Mouse (Mus musculus) monocyte, adult 2 months (primary cell): ENCODE measurements around the gene Krt222.
"Not testable (repeated sequence)": the region's sequence is repeated elsewhere in the genome, so short reads cannot be mapped to it uniquely, and the experiment has no call there.

Experiments used
- DNase-seq, 2 experiments: peaks; one replicate each; pipeline ENCODE4 v3.0.0; 2022; ENCODE audit warnings: low spot score in 2 of 2, low read depth in 1 of 2

The Krt222 gene

DNA sequence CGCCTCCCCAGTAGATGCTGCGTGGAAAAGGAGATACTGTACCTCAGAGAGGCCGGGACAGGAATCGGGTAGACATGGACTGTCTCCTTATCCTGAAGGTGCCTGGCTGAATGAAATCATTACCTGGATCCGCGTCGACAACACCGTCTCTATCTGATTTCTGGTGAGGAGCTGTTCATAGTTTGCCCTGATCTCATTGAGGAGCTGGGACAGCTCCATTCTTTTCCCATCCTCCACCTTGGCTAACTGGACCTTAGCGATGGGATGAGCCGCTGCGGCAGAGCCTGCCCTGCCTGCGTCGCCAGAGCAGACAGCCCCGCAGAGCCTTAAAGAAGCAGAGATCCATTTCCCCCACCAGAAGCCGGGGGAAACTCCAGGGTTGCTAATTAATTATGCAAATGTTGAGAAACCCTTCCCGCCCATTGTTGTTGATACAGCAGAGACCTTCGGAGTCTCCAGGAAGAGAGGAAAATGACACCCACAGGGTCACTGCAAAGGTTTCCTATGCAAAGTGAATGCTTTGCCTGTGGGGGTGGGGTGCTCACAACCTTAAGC lies at the start of gene Krt222:
Gene Krt222 (minus strand): TSS at position 266 of the 555 bp plus-strand sequence.
- DNase-seq, result no peak

DNA sequence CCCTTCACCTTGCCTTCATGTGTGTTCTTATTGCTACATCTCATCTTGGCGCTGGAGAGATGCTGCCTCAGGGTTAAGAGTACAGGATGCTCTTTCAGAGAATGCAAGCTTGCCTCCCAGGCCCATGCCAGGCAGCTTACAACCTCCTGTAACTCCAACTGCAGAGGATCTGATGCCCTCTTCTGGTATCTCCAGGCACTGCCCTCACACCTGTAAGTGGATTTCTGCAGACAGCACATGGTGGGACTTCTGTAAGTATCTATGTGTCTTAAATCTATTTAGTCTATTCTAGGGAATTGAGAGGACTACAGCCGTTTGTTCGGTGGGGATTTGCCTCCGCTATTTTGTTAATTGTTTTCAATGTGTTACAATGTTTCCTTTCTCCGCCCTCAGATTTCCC lies 49.0 kb upstream of the Krt222 start:
- no peak for DNase-seq

DNA sequence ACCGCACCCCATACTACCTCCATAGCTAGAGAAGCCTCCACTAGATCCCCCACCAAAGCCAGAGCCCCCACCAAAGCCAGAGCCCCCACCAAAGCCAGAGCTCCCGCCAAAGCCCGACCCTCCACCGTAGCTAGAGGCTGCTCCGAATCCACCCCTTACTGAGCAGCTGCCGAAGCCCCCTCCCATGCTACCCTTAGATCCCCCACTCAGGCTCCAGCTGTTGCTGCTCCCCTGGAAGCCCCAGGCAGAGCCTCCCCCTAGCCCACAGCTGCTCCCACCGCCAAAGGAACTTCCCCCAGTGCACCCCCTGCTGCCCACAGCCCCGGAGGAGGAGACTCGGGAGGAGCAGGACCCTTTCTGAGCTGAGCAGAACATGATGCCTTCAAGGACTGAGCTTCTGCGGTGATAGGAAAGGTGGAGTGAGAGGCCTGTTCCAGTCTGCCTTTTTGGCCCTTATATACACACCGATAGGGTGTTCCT lies 41.0 kb upstream of the Krt222 start, which contains the start of gene Krt24:
Gene Krt24 (minus strand): TSS at position 430 of the 480 bp plus-strand sequence.
- no peak for DNase-seq

DNA sequence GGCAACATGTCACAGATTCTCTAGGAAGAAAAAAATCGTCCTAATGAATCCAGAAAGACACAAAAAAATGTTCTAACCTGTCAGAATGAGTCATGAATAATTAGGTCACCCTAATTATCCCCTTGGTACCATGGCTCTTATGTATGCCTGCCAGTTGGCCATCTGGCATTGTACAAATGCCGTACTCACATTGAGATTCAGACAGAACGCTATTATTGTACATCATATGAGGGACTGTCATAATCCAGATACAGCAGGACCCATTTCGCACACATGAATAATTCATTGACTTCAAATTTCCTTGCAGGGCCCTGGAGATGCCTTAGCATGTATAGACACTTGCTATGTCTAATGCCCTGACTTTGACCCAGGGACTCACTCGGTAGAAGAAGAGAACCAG lies 40.1 kb upstream of the Krt222 start:
- DNase-seq, result no peak

DNA sequence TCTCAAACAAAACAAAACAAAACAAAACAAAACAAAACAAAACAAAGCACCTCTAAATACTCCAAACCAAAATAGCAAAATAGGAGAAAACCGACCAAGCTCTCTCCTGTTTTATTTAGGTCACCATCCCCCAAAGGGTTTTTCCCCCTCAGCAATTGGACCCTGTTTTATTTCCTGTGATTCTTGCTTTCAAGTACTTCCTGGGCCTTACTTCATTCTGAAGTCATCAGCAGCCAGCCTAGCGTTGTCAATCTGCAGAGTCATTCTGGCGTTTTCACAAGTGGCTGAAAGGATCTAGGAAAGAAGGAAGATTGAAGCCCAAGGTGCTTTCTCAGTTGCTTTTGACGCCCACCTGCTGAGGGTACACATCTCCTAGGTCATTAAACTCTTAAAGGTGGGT lies 39.4 kb upstream of the Krt222 start:
- no peak for DNase-seq

DNA sequence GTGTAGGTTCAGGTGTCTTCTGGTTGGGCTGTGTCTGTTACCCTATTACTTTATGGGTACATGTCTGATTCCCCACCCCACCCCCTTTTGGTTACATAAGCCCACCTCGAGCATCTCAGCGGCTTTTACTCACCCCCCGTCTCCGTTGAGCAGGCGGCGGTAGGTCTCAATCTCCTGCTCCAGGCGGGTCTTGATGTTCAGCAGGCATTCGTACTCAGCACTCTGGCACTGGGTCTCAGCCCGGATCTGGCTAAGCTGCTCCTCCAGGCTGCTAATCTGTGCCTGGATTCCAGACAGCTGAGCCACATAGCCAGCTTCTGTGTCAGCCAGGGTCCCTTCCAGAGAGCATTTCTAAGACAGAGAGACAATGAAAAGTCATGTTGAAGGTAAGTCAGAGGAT lies 37.2 kb upstream of the Krt222 start:
- no peak for DNase-seq

DNA sequence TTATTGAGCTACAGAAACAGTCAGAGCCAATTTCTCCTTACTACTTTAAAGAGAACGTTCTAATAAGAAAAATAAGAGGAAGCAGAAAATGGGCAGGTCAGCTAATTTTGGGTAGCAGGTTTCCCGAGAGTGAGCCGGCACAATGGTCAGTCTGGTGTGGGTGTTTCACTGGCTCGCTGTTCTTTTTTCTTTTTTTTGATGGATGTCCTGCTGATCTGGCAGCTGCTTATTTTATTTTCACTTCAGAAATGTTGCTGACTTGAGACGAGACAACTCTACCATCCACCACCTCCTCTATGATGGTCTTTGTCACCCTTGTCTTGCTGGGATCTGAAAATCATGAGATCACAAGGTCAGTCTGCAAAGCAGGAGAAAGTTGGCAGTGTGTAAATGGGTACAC lies 36.1 kb upstream of the Krt222 start:
- no peak for DNase-seq

DNA sequence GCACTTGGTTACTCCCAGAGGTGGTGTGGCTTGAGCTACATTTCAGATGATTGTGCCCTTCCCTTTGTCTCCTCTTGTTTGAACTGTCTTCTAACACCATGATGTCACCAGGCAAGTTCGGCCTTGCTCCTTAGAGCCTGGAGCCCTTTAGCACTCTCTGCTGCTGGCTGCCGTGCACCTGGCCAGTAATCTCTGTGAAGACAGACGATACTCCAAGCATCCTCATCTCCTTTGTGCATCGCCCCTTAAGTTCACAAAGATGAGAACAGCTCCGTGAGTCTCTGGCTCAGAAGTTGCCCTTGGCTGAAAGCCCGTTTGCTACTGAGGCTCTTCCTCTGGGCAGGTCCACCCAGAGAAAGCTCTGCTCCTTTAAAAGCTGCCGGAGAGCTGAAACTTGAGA lies 32.9 kb upstream of the Krt222 start:
- DNase-seq, result no peak

DNA sequence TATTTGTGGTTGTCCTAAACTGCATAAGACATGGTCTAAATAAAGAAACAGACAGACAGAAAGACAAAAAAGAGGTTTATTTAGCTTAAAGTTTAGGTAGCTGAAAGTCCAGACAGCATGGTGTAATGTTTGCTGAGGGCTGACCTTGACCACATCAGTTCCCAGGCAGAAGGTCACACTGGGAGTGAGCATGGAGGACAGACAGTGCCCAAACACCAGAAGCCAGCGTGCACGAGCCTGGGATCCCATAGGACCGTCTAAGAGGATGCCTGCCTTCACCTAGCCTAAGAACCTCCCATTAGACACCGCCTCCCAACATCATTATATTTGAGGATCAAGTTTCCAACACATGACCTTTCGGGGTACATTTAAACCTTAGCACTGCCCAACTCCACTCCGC lies 31.7 kb upstream of the Krt222 start:
- DNase-seq, result no peak

DNA sequence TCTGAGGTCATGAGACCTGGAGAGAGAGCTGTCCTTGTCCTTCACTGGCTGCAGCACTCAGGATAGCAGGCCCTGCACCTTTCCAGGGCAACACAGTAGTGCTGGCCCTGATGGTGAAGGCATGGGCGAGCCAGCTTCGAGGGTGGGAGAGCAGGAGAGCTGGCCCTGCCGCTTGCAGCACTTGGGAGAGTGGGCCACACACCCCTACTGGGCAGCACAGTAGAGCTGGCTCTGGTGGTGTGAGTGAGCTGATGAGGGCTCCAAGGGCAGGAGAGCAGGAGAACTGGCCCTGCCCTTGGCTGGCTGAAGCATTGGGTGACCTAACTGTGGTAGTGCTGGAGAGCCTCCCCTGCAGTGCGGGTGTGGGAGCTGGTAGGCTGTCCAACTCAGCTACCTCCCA lies 28.8 kb upstream of the Krt222 start:
- DNase-seq, result no peak

DNA sequence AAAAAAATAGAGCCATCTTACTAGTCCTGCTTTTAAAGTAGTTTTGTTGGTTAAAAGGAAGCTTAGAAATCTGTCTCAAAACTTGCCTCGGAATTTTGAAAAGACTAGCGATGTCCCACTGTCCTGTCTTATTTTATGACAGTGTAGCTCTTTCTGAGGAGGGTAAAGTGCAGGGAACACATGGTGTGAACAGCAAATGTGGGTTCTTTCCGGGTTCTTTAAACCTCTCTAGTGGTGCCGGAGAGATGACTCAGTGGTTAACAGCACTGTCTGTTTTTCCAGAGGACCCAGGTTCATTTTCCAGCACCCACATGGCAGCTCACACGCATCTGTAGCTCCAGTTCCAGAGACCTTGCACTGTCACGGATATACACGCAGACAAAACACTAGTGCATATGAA lies 25.3 kb upstream of the Krt222 start:
- no peak for DNase-seq

DNA sequence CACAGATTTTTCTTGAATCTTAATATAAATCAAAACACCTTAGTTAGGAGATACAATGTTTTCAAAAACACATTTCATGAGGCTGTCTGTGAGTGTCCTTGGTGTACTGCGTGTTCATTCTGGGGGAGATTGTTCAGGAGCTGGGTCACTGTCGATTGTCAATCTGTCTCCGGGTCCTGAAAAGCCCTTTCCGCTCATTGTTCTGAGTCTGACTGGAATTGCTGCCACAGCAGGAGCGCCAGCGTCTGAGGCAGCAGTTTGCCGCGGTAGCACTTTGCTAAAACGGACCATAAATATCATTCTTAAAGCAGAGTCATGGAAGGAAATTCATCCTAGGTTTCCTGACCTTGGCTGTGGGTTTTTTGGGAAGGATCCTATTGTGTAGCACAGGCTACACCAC lies 21.9 kb upstream of the Krt222 start:
- DNase-seq, result no peak

DNA sequence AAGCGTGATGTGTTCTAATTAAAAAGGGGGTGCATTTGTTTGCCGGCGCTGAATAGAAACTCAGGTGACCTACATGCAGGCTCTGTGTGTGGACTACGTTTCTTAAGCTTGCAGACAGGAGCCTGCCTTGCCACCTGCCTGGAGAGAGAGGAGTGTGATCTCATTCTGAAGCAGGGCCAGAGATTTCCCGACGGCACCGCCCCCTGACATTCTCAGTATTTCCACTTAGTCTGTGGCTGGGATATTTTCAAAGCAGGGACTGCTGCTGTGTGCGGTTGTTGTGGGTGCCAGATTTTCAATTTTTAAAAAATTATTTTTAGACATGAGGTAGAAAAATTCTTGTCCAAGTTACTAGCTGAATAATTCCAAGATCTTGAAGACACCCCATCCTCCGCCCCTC lies 21.3 kb upstream of the Krt222 start:
- no peak for DNase-seq

DNA sequence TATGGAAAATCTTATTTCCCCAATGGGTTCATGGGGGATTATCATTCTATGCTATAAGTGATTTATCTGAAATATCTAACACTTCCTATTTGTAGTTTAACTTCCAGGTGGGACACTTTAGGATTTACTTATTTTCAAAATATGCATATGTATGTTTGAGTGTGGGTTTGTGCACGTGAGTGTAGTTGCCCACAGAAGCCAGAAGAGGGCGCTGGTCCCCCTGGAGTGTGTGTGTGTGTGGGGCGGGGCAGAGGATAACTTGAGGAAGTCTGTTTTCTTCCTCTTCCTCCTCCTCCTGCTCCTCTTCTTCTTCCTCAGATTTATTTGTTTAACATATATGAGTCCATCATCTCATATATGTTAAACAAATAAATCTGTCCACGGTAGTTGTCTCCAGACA lies 12.3 kb upstream of the Krt222 start:
- no peak for DNase-seq

DNA sequence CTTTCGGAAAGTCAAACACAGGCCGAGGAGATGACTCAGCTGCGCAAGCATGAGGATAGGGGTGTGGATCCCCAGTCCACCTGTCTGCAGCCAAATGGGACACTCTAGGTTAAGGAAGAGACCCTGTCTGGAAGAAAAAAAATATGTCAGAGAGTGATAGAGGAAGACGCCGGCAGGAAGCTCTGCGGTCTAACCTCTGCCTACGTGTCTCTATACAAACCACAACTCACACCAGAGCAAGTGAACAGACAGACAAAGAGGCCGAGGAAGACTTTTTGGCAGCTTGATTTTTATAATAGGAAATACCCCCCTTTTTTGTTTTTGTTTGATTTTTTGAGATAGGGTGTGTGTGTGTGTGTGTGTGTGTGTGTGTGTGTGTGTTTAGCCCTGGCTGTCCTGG lies 11.4 kb upstream of the Krt222 start:
- no peak for DNase-seq

DNA sequence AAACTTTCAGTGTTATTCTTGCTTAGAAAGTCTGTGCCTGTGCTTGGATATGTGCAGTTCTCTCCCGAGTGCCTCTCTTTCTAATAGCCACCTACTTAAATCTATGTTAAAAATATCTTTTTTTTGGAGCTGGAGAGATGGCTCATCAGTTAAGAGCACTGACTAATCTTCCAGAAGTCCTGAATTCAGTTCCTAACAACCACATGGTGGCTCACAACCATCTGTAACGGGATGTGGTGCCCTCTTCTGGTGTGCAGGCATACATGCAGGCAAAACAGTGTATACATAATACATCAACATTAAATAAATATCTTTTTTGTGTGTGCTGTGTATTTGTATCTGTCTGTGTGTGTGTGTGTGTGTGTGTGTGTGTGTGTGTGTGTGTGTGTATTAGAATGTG lies 10.0 kb upstream of the Krt222 start:
- DNase-seq, result no peak

DNA sequence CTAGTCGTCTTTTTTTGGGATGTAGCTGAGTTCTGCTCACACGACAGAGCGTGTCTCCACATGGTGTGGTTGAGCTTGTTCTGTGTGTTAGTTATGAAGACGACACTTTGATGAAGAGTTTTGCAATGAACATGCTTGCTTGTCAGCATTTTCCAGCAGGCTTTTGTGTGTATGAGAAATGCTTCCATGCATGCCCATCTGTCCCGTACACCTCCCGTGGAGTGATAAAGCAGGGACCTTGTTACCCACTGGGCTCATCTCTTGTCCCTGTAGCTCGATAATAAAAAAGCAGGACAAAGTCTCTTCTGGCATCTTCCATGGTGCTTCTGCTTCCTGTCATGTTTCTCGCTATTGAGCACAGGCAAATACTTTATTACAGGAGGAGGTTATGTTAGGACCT lies 8.8 kb upstream of the Krt222 start:
- no peak for DNase-seq

DNA sequence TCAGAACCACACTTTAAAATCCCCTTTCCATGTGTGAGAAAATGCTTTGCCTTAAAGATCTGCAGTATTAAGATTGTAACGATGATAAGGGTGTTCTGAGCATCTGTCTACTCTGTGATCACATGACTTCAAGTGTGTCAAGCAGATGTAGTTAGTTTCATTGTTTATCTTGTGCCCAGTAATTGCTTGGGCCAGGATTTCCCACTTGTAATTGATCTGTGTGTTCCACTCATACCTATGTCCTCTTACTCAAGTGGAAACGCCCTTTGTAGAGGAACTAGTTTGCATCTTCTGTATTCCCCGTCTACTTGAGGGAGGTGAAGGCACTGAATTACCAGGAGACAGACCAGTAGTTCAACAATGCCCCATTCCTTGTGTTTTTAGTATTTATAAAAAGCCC lies 6.8 kb upstream of the Krt222 start:
- DNase-seq, result no peak

DNA sequence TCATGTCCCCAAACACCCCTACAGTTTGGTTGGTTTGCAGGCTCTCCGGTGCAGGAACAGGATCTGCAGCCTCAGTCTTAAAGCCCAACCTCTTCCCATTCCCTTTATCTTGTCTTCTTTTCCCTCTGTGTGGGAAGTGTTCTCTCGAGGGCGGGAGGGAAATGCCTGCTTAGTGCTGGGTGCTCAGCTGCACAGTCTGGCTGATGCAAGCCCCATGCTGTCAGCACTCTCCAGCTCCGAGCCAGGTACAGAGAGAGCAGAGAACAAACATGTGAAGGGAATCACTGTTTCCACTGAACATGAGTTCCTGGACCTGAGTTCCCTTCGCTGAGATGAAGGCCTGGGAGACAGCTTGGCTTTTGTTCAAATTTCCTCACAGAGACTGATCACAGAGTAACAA lies 6.4 kb upstream of the Krt222 start:
- no peak for DNase-seq

DNA sequence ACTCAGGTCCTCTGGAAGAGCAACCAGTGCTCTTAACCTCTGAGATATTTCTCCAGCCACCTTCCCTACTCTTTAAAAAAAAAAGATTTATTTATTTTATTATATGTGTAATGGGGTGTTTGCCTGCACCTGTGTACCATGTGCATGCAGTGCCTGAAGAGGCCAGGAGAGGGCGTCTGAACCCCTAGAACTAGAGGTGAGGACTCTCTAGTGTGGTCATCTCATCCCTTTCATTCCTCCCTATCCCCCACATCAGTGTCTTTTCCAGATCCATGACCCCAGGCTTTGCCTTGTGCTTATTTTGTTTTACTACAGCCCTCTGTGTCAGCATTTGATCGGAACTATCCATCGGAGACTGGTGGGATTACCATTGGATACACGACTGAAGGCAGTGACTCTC lies 5.2 kb upstream of the Krt222 start:
- no peak for DNase-seq

DNA sequence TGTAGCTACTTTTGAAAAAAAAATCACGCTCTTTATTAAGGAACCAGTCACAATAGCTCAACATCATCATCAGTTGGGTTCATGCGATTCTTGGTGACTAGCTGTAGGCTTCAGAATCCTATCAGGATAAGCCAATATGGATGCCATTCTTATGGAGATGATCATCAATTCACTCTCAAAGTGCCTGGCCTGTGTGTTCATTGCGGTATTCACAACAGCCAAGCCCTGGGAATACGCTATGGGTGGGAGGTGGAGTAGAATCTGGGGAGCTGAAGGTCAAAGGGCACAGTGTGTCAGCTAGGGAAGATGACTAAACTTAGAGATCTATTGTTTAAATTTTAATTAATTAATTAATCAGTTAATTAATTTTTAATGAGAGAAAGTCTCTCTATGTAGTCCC lies 4.0 kb upstream of the Krt222 start:
- DNase-seq, result no peak

DNA sequence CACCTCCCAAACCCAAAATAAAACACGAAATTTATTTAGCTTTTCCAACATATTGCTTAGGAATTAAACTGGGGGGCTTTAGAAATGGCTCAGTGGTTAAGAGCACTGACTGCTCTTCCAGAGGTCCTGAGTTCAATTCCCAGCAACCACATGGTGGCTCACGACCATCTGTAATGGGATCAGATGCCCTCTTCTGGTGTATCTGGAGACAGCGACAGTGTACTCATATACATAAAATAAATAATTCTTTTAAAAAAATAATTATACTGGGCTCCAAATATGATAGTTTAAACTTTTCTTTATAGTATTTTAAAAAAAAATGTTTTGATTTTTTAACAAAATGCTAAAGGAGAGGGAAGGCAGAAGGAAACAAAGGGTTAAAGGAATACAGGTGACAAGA lies 634 bp upstream of the Krt222 start:
- DNase-seq, result not testable (repeated sequence)

DNA sequence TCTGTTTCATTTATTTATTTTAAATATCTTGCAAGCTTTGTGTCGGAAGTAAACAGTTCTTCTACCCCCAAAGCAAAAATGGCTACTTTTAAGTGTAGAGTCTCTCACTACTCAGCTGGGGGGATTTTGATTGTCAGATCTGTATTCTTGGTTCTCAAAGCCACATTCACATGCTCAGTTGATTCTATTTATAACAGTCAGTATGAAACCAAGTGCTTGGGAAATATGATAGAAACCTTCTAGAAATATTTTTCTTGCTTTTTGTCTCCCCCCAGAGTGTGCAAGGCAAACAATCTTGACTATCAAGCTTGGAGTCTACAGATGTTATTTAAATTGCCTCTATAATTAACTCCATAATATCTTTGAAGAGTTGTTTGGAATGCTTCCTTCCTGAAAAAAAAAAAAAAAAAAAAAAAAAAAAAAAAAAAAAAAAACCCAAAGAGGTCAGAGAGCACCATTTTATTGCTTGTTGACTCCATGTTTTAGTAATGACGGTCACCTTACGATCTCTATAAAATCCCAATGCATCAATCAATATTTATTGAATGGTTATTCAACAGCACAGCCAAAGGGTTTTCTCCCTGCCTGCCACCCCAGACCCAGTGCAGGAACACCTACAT lies 575 bp downstream of the Krt222 start:
- DNase-seq, result no peak
